Mouse (Mus musculus) kidney, embryonic 15.5 days (tissue): ENCODE measurements around the gene Cdadc1. TPM values are rescaled to one million over a fixed set of nuclear protein-coding genes. Genes with fewer than 3 reads are reported as not detected.

Source experiments
- ATAC-seq: fragments of 200-750 bp; cut with Nextera tagmentation; replicated peaks from 2 replicates; pipeline ENCODE4 v1.8.0; 2017; ENCODE audit warnings: moderate TSS enrichment; ENCODE audit not compliant: low FRiP score
- H3K27ac ChIP-seq: fragments of 300-500 bp; sonication (generic); 2 replicates; pipeline ENCODE4 v1.5.1; 2015; ENCODE audit warnings: mild to moderate bottlenecking, inconsistent platforms
- H3K27me3 ChIP-seq: fragments of 300-500 bp; sonication (generic); 2 replicates; pipeline ENCODE4 v1.6.1; 2015; ENCODE audit warnings: inconsistent platforms
- H3K36me3 ChIP-seq: fragments of 300-500 bp; sonication (generic); 2 replicates; pipeline ENCODE4 v1.6.1; 2015; ENCODE audit warnings: inconsistent platforms
- H3K4me1 ChIP-seq: fragments of 300-500 bp; sonication (generic); 2 replicates; pipeline ENCODE4 v1.6.1; 2015; ENCODE audit warnings: inconsistent platforms
- H3K4me2 ChIP-seq: fragments of 300-500 bp; sonication (generic); 2 replicates; pipeline ENCODE4 v1.6.1; 2015; ENCODE audit warnings: moderate library complexity, mild to moderate bottlenecking, inconsistent platforms
- H3K4me3 ChIP-seq: fragments of 300-500 bp; sonication (generic); replicated peaks from 2 replicates; pipeline ENCODE4 v1.5.1; 2015; ENCODE audit warnings: mild to moderate bottlenecking, inconsistent platforms
- H3K9ac ChIP-seq: fragments of 300-500 bp; sonication (generic); 2 replicates; pipeline ENCODE4 v1.6.1; 2015; ENCODE audit warnings: mild to moderate bottlenecking, inconsistent platforms
- H3K9me3 ChIP-seq: fragments of 300-500 bp; sonication (generic); replicated peaks from 2 replicates; pipeline ENCODE4 v1.6.1; 2016; ENCODE audit warnings: inconsistent platforms
- WGBS: fragments of 180-500 bp; shearing (Covaris S2); methylation state at CpG from one replicate; pipeline ENCODE4 v1.1.7; 2015; ENCODE audit warnings: mixed read lengths; 5-methylcytosine and 5-hydroxymethylcytosine counted together
- polyA plus RNA-seq: library from polyadenylated mRNA; unstranded; fragments of >200 nt; fragmentation: Nextera tagmentation; extraction: Ambion mirVana; gene quantifications from 2 replicates; pipeline ENCODE4 v1.2.1, GENCODE M21; 2015

The Cdadc1 gene
- polyA plus RNA-seq, 1 experiment from 2014 or later: 33.9 TPM

DNA sequence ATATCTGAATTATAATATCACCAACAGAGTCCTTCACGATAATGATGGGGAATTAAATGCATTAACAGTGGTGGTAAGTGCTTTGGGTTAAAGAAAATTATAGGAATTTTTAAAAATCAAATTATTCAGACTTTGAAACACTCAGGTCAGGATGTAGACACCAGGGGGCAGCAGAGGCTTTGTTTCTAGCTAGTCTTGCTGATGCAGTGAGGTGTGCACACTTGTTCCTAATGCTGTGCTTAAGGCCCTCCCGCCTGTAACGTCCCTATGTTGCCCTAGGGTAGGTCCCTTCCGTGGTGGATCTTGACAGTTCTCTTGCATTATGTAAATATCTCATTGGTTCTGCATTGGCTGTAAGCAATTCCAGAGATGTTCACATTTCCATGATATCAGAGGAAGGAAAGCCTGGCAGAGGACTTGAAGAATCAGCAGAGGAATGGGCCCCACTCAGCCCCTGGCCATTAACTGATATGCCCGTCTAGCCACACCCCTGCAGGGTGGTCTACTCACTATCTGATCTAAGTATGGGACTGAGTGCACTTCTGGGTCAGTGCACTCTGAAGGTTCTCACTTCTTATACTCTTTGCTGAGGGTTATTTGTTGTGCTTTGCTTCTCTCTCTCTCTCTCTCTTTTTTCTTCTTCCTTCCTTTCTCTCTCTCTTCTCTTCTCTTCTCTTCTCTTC, 8.1 kb upstream of the Cdadc1 start:
- 24% methylated on average over 5 of the region's 5 CpGs for WGBS
- Histone ChIP-seq H3K9me3 (no peaks in the 10 kb centered on the region), H3K9ac (no peak overlapping the region), H3K4me2 (no peak overlapping the region), H3K27ac (no peak overlapping the region), H3K36me3 (no peaks in the 10 kb centered on the region), H3K4me1 (peaks cover 2% of the 10 kb centered on the region; the same call in 1 of the 2 replicates), H3K4me3 (no peak overlapping the region), H3K27me3 (0 out of 2 replicates have a peak, but pooled peaks cover 9% of the 10 kb centered on the region)
- no peak for ATAC-seq

DNA sequence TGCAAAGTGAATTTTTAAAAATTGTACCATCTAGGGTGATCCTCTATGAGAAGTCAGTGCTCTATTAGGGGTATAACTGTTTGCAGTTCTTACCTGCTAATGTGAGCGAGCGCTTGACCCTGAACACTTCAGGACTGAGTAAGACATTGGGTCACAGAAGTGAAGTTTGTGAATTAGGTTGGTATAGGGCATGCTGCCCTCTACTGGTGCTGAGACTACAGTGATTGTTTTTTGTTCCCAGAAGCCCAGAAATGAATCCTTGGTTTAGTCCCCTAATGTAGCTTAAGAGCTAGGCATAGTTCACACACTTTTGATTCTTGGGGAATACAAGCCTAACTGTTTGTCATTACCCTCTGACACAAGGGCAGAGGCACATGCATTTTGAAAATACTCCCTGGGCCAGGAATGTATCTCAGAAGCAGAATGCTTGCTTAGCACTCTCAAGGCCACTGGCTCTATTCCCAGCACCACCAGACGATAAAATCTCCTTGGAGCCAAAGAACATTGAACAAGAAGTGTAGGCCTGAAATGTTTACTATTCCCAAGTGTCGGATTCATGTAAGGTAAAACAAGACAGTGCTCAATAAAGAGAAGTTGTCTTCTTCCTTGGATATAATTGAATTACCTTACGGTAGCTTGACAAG, 6.4 kb upstream of the Cdadc1 start:
- Histone ChIP-seq H3K4me1 (peaks cover 2% of the 10 kb centered on the region; the same call in 1 of the 2 replicates), H3K9ac (no peak overlapping the region), H3K36me3 (no peaks in the 10 kb centered on the region), H3K27me3 (0 out of 2 replicates have a peak, but pooled peaks cover 9% of the 10 kb centered on the region), H3K4me3 (no peak overlapping the region), H3K27ac (no peak overlapping the region), H3K4me2 (no peak overlapping the region), H3K9me3 (no peaks in the 10 kb centered on the region)
- 66% methylated on average over 5 of the region's 5 CpGs for WGBS
- no peak for ATAC-seq

DNA sequence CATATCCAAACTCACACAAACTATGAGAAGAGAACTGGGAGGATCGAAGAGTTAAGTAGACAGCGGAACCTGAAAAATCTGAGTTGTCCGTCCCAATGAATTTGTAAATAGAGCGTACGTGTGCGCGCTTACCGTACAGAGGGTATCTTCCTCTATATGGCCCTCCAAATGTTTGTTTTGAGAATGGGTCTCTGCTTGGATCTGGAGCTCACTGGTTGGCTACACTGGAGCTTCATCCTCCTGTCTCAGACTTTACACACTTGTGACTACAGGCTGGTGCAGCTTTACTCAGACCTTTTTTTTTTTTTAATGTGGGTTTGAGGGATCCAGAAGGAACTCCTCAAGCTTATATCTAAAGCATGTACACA, 485 bp upstream of the Cdadc1 start:
- whole genome bisulfite sequencing: 1% methylated on average over 8 of the region's 8 CpGs
- H3K27me3 ChIP-seq: 0 out of 2 replicates have a peak, but pooled peaks cover 9% of the 10 kb centered on the region
- H3K36me3 ChIP-seq: peaks cover 19% of the 10 kb centered on the region; the same call in 1 of the 2 replicates
- peak overlapping the region; percentile 77 for H3K4me2 ChIP-seq
- peak overlapping the region; percentile 98 for H3K4me3 ChIP-seq
- ATAC-seq: peak; percentile 50
- H3K4me1 ChIP-seq: peaks cover 11% of the 10 kb centered on the region
- peak overlapping the region; percentile 68 for H3K27ac ChIP-seq
- H3K9ac ChIP-seq: peak overlapping the region; percentile 88
- no peaks in the 10 kb centered on the region for H3K9me3 ChIP-seq

DNA sequence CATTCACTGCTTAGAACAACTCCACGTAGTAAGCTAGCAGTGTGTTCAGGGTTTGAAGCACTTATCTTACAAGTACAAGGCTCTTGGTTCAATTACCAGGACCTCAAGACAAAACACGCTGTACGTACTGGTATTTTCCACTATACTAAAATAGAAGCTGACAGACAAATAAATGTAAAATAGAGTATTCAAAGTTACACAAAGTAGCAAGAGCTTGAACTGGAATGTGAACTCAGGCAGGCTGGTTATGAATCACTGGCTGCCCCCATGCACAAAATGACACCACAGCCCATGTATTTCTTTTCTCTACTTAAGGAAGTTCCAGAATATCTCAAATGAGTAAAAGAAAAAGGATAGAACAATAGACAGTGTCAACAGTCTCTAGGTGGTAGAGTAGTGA, 2.8 kb downstream of the Cdadc1 start:
- no peak overlapping the region for H3K4me2 ChIP-seq
- peaks cover 46% of the 10 kb centered on the region for H3K36me3 ChIP-seq
- ATAC-seq: no peak
- H3K9me3 ChIP-seq: no peaks in the 10 kb centered on the region
- no peak overlapping the region for H3K4me3 ChIP-seq
- H3K4me1 ChIP-seq: peaks cover 11% of the 10 kb centered on the region
- 94% methylated on average over 3 of the region's 3 CpGs for WGBS
- H3K9ac ChIP-seq: no peak overlapping the region
- H3K27me3 ChIP-seq: no peaks in the 10 kb centered on the region
- no peak overlapping the region for H3K27ac ChIP-seq

DNA sequence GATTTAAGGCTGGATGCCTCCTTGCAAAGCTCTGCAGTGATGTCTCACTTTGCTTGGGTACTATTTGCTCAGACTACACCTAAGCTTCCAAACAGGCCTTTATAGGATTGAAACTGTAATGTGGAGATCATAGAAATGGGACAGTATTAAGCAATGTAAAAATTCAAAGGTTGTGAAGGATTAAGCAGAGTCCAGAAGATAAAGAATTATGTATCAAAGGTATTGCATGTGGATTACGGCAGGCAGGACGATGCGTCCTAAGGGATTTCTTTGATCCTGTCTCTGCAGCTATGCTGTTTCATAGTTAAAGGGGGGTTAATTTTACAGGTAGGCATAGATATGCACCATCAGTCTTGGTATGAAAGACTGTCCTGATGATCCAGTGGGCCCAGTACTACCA, 5.2 kb downstream of the Cdadc1 start:
- Histone ChIP-seq H3K9ac (no peak overlapping the region), H3K9me3 (no peaks in the 10 kb centered on the region), H3K27me3 (no peaks in the 10 kb centered on the region), H3K4me3 (no peak overlapping the region), H3K4me1 (peaks cover 7% of the 10 kb centered on the region), H3K36me3 (peaks cover 68% of the 10 kb centered on the region), H3K27ac (no peak overlapping the region), H3K4me2 (no peak overlapping the region)
- ATAC-seq: no peak
- 85% methylated on average over 3 of the region's 3 CpGs for WGBS

DNA sequence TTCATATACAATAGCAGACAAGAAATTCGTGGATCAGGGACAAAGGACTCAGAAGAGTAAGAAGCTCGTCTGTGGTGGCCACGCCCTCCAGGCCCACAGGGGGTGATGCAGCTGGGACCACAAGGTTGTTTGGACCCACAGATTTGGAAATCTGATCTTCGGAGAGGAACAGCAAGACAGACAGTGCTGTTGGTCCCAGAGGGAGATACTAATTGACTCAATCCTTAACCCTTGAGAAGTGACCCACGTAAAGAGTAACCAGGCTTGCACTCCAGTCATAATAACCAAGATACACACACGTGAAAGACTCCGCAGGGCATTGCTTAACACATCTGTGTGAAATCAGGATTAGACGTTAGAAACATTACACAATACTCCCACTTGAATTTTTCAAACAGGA, 5.9 kb downstream of the Cdadc1 start:
- H3K9ac ChIP-seq: no peak overlapping the region
- WGBS: 70% methylated on average over 8 of the region's 8 CpGs
- peaks cover 68% of the 10 kb centered on the region for H3K36me3 ChIP-seq
- no peaks in the 10 kb centered on the region for H3K27me3 ChIP-seq
- H3K4me2 ChIP-seq: no peak overlapping the region
- no peak for ATAC-seq
- peaks cover 5% of the 10 kb centered on the region for H3K4me1 ChIP-seq
- no peak overlapping the region for H3K4me3 ChIP-seq
- no peaks in the 10 kb centered on the region for H3K9me3 ChIP-seq
- H3K27ac ChIP-seq: no peak overlapping the region

DNA sequence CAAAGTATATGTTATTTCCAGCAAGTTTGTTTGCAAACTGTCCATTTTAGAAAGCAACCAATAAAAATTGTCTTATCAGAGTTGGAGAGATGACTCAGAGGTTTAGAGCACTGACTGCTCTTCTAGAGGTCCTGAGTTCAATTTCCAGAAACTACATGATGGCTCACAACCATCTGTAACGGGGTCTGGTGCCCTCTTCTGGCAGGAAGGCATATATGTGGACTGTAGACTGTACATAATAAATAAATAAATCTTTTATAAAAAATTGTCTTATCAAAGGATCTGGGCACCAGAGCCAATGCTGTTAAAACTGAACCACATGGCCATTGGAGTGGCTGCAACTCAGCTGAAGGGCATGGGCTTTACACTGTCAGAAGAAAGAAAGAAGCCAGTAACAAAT, 7.1 kb downstream of the Cdadc1 start:
- H3K27me3 ChIP-seq: no peaks in the 10 kb centered on the region
- ATAC-seq: no peak
- no peaks in the 10 kb centered on the region for H3K9me3 ChIP-seq
- WGBS: 76% methylated on average over 1 of the region's 1 CpGs
- H3K4me3 ChIP-seq: no peak overlapping the region
- H3K4me1 ChIP-seq: no peaks in the 10 kb centered on the region
- no peak overlapping the region for H3K27ac ChIP-seq
- no peak overlapping the region for H3K9ac ChIP-seq
- H3K4me2 ChIP-seq: no peak overlapping the region
- H3K36me3 ChIP-seq: peaks cover 78% of the 10 kb centered on the region

DNA sequence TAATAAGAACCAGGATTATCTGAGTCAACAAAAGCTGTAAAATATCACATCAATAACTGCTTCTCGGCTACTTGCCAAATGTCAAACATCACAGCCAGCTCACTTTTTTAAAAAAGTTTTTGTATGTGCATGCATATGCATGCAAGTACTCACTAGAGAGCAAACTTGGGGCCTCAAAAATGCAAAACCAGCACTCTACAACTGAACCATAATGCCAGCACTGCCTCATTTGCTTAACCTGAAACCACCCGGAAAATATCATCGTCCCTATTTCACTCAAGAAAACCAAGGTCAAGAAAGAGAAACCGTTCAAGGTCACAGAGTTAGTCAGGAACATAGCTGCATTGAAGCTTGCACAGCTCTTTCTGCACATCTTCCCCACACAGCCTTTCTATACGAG, 21.4 kb downstream of the Cdadc1 start:
- Histone ChIP-seq H3K36me3 (peaks cover 40% of the 10 kb centered on the region), H3K4me2 (no peak overlapping the region), H3K9ac (no peak overlapping the region), H3K27ac (no peak overlapping the region), H3K4me3 (no peak overlapping the region), H3K4me1 (no peaks in the 10 kb centered on the region), H3K27me3 (no peaks in the 10 kb centered on the region), H3K9me3 (no peaks in the 10 kb centered on the region)
- 83% methylated on average over 5 of the region's 5 CpGs for WGBS
- no peak for ATAC-seq

DNA sequence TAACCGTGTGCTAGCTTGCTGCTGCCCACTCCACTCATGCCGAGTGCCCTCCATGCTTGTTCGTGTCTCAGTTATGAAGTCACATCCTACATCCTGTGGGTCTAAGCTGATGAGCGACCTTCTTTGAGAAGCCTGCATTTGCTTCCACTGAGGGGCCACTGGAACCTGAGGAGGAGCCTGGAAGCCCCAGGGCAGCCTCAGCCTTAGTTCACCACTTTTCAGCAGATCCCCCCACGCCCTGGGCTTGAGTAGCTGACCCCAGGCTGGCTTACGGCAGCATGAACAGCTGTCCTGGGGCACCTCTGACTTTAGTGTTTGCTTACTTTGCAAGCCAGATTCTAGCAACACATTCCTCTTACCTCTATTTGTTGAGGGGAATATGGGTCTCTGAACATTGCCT, 31.0 kb downstream of the Cdadc1 start:
- no peaks in the 10 kb centered on the region for H3K27me3 ChIP-seq
- no peak overlapping the region for H3K9ac ChIP-seq
- H3K4me1 ChIP-seq: no peaks in the 10 kb centered on the region
- peaks cover 37% of the 10 kb centered on the region for H3K36me3 ChIP-seq
- H3K4me2 ChIP-seq: no peak overlapping the region
- H3K27ac ChIP-seq: no peak overlapping the region
- ATAC-seq: no peak
- no peaks in the 10 kb centered on the region for H3K9me3 ChIP-seq
- no peak overlapping the region for H3K4me3 ChIP-seq
- 87% methylated on average over 6 of the region's 6 CpGs for WGBS

DNA sequence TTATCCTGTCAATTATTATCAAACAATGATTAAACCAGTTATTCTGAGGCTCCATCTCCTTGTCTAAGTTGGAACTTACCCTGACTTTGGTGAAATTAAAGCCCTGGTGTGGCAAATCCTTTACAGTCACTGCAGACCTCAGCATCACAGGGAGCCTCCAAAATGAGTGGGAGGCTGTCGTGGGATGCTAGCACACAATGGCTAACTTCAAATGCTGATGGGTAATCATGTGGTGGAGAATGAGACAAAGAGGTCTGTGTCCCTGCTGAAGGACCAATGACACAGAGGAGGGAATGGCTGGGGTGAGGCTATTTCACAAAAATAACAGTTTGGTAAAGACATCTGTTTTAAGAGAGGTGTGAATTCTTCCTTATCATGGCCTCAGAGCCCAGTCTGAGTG, 39.9 kb downstream of the Cdadc1 start:
- WGBS: 66% methylated on average over 1 of the region's 1 CpGs
- H3K27ac ChIP-seq: no peak overlapping the region

DNA sequence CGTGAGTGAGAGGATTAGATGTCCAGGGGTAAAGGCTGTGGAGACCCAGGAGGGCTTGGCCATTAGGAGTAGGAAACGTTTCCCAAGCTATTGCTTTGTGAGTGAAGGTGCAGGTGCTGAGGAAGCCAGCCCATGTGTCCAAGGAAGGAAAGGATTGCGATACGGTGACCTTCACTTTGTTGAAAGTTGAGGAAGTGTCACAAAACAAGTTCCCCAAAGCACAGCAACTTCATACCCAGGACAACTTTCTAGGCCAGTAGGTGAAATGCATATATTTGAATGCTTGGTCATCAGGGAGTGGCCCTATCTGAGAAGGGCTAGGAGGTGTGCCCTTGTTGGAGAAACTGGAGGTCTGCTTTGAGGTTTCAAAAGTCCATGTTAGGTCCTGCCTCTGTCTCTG, 40.7 kb downstream of the Cdadc1 start:
- H3K27ac ChIP-seq: no peak overlapping the region
- no peak overlapping the region for H3K9ac ChIP-seq
- no peaks in the 10 kb centered on the region for H3K9me3 ChIP-seq
- WGBS: 59% methylated on average over 4 of the region's 4 CpGs
- no peak overlapping the region for H3K4me2 ChIP-seq
- H3K4me3 ChIP-seq: no peak overlapping the region
- ATAC-seq: no peak
- no peaks in the 10 kb centered on the region for H3K36me3 ChIP-seq
- peaks cover 10% of the 10 kb centered on the region for H3K4me1 ChIP-seq
- H3K27me3 ChIP-seq: no peaks in the 10 kb centered on the region

More for the DNA sequence above, 39.9 kb downstream of the Cdadc1 start:
- ATAC-seq: no peak
- H3K4me2 ChIP-seq: no peak overlapping the region
- no peaks in the 10 kb centered on the region for H3K9me3 ChIP-seq
- H3K36me3 ChIP-seq: no peaks in the 10 kb centered on the region
- 0 out of 2 replicates have a peak, but pooled peaks cover 5% of the 10 kb centered on the region for H3K4me1 ChIP-seq
- no peak overlapping the region for H3K9ac ChIP-seq
- no peaks in the 10 kb centered on the region for H3K27me3 ChIP-seq
- no peak overlapping the region for H3K4me3 ChIP-seq

DNA sequence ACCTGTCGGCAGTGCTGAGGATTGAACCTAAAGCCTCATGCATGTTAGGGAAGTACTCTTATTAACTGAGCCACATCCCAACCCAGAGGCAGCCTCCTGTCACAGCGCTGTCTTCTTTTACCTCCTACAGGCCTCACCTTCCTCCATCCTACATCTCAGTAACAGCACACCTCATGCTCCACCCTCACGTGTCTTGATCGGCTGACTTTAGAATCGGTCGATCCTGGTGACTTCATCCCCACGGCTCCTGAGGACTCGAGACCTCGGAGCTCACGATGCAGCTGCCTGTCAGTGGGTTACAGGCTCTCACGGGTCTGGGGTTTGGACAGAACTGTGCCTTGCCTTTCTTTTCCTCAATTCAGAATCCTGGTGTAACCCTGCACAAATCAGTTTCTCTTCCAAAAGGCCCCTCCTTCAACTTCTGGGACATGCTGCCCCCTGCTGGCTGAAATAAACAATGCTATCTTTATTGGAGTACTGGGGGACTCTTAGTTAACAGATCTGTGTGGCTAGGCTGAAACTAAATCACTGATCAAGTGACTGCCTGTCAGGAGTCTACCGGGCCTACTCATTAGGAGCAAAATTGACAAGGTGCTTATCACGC, 41.7 kb downstream of the Cdadc1 start:
- H3K27me3 ChIP-seq: no peaks in the 10 kb centered on the region
- H3K27ac ChIP-seq: no peak overlapping the region
- H3K9ac ChIP-seq: no peak overlapping the region
- H3K4me1 ChIP-seq: peaks cover 20% of the 10 kb centered on the region
- H3K9me3 ChIP-seq: no peaks in the 10 kb centered on the region
- WGBS: 51% methylated on average over 13 of the region's 13 CpGs
- no peak overlapping the region for H3K4me3 ChIP-seq
- H3K36me3 ChIP-seq: no peaks in the 10 kb centered on the region
- H3K4me2 ChIP-seq: peak overlapping the region; percentile 25; the same call in 1 of the 2 replicates
- ATAC-seq: peak; percentile 66
